Mouse (Mus musculus): Measurements from ENCODE around the gene Ankar. TPM values are rescaled to one million over a fixed set of nuclear protein-coding genes. Genes with fewer than 3 reads are reported as not detected.

Ankar gene
- polyA plus RNA-seq, 1 experiment from 2014 or later, result not detected

- 89% methylated on average over 5 of the region's 5 CpGs for WGBS
- H3K4me1 ChIP-seq, result 0 out of 2 replicates have a peak, but pooled peaks cover 5% of the 10 kb centered on the region
- H3K27me3 ChIP-seq, result no peaks in the 10 kb centered on the region
- no peak overlapping the region for H3K9ac ChIP-seq
- H3K27ac ChIP-seq, result no peak overlapping the region
- no peak overlapping the region for H3K4me3 ChIP-seq
- H3K4me2 ChIP-seq (replicated peaks), result no peak overlapping the region
- ATAC-seq (ENCODE audit: insufficient number of reproducible peaks, insufficient read depth, low FRiP score, low TSS enrichment), result no peak
- H3K9me3 ChIP-seq, result no peaks in the 10 kb centered on the region
- peaks cover 34% of the 10 kb centered on the region for H3K36me3 ChIP-seq
Observed at GRCm38 (mm10) chr1:72602803-72603202, 97.6 kb downstream of the Ankar start.

GRCm38 (mm10) chr1:72602186-72602585 is 98.2 kb downstream of the Ankar start:
- Histone ChIP-seq H3K9ac (no peak overlapping the region), H3K27me3 (no peaks in the 10 kb centered on the region), H3K36me3 (peaks cover 39% of the 10 kb centered on the region), H3K9me3 (no peaks in the 10 kb centered on the region), H3K27ac (no peak overlapping the region), H3K4me3 (no peak overlapping the region), H3K4me1 (0 out of 2 replicates have a peak, but pooled peaks cover 5% of the 10 kb centered on the region), H3K4me2 (replicated peaks) (no peak overlapping the region)
- no peak for ATAC-seq (ENCODE audit: insufficient number of reproducible peaks, insufficient read depth, low FRiP score, low TSS enrichment)
- WGBS, result 74% methylated on average over 5 of the region's 5 CpGs

- no peak overlapping the region for H3K9ac ChIP-seq
- WGBS, result 93% methylated on average over 7 of the region's 7 CpGs
- peaks cover 44% of the 10 kb centered on the region for H3K36me3 ChIP-seq
Observed at GRCm38 (mm10) chr1:72601233-72601632, 99.1 kb downstream of the Ankar start.

GRCm38 (mm10) chr1:72600778-72601177 is 99.6 kb downstream of the Ankar start:
- H3K27me3 ChIP-seq, result no peaks in the 10 kb centered on the region
- no peak overlapping the region for H3K27ac ChIP-seq
- H3K36me3 ChIP-seq, result peaks cover 48% of the 10 kb centered on the region
- no peak for ATAC-seq (ENCODE audit: insufficient number of reproducible peaks, insufficient read depth, low FRiP score, low TSS enrichment)
- 94% methylated on average over 5 of the region's 5 CpGs for WGBS
- no peaks in the 10 kb centered on the region for H3K9me3 ChIP-seq
- H3K4me3 ChIP-seq, result no peak overlapping the region
- no peak overlapping the region for H3K4me2 ChIP-seq (replicated peaks)
- H3K4me1 ChIP-seq, result 0 out of 2 replicates have a peak, but pooled peaks cover 5% of the 10 kb centered on the region
- H3K9ac ChIP-seq, result no peak overlapping the region

More at GRCm38 (mm10) chr1:72601233-72601632, 99.1 kb downstream of the Ankar start:
- Histone ChIP-seq H3K4me2 (replicated peaks) (no peak overlapping the region), H3K27ac (no peak overlapping the region), H3K27me3 (no peaks in the 10 kb centered on the region), H3K4me1 (0 out of 2 replicates have a peak, but pooled peaks cover 5% of the 10 kb centered on the region), H3K4me3 (no peak overlapping the region), H3K9me3 (no peaks in the 10 kb centered on the region)
- no peak for ATAC-seq (ENCODE audit: insufficient number of reproducible peaks, insufficient read depth, low FRiP score, low TSS enrichment)

- no peak for ATAC-seq (ENCODE audit: insufficient number of reproducible peaks, insufficient read depth, low FRiP score, low TSS enrichment)
- H3K9ac ChIP-seq, result no peak overlapping the region
- H3K36me3 ChIP-seq, result peaks cover 57% of the 10 kb centered on the region
- no peak overlapping the region for H3K4me3 ChIP-seq
- H3K4me2 ChIP-seq (replicated peaks), result no peak overlapping the region
- 0 out of 2 replicates have a peak, but pooled peaks cover 5% of the 10 kb centered on the region for H3K4me1 ChIP-seq
- 69% methylated on average over 21 of the region's 21 CpGs for WGBS
- no peak overlapping the region for H3K27ac ChIP-seq
- H3K9me3 ChIP-seq, result no peaks in the 10 kb centered on the region
- no peaks in the 10 kb centered on the region for H3K27me3 ChIP-seq
Observed at GRCm38 (mm10) chr1:72599146-72600101, 101.0 kb downstream of the Ankar start.

GRCm38 (mm10) chr1:72596231-72596630 is 104.1 kb downstream of the Ankar start:
- Histone ChIP-seq H3K4me3 (no peak overlapping the region), H3K9me3 (no peaks in the 10 kb centered on the region), H3K36me3 (peaks cover 76% of the 10 kb centered on the region), H3K4me2 (replicated peaks) (no peak overlapping the region), H3K4me1 (0 out of 2 replicates have a peak, but pooled peaks cover 5% of the 10 kb centered on the region), H3K27ac (no peak overlapping the region), H3K27me3 (no peaks in the 10 kb centered on the region), H3K9ac (no peak overlapping the region)
- no peak for ATAC-seq (ENCODE audit: insufficient number of reproducible peaks, insufficient read depth, low FRiP score, low TSS enrichment)
- 74% methylated on average over 5 of the region's 5 CpGs for WGBS

- H3K4me3 ChIP-seq, result no peak overlapping the region
- no peaks in the 10 kb centered on the region for H3K9me3 ChIP-seq
- H3K4me1 ChIP-seq, result 0 out of 2 replicates have a peak, but pooled peaks cover 5% of the 10 kb centered on the region
- ATAC-seq (ENCODE audit: insufficient number of reproducible peaks, insufficient read depth, low FRiP score, low TSS enrichment), result no peak
- H3K36me3 ChIP-seq, result peaks cover 76% of the 10 kb centered on the region
- H3K27ac ChIP-seq, result no peak overlapping the region
- H3K9ac ChIP-seq, result no peak overlapping the region
- no peaks in the 10 kb centered on the region for H3K27me3 ChIP-seq
- H3K4me2 ChIP-seq (replicated peaks), result no peak overlapping the region
- WGBS, result 87% methylated on average over 12 of the region's 12 CpGs
Observed at GRCm38 (mm10) chr1:72595686-72596085, 104.7 kb downstream of the Ankar start.

- no peak overlapping the region for H3K4me3 ChIP-seq
- no peaks in the 10 kb centered on the region for H3K4me1 ChIP-seq
- no peaks in the 10 kb centered on the region for H3K27me3 ChIP-seq
- no peaks in the 10 kb centered on the region for H3K9me3 ChIP-seq
- 87% methylated on average over 20 of the region's 20 CpGs for WGBS
- no peak overlapping the region for H3K27ac ChIP-seq
- H3K9ac ChIP-seq, result no peak overlapping the region
- no peak overlapping the region for H3K4me2 ChIP-seq (replicated peaks)
- ATAC-seq (ENCODE audit: insufficient number of reproducible peaks, insufficient read depth, low FRiP score, low TSS enrichment), result no peak
- H3K36me3 ChIP-seq, result peaks cover 74% of the 10 kb centered on the region
Observed at GRCm38 (mm10) chr1:72593340-72593951, 106.9 kb downstream of the Ankar start.

Other genes with a start within 250 kb of the Ankar start
- 0.04 and 0.06 TPM in 2 replicates for gene March4, start 163.6 kb downstream of the Ankar start, polyA plus RNA-seq (2016; fragmentation: Nextera tagmentation; extraction: Ambion mirVana)
- gene Smarcal1, start 117.3 kb downstream of the Ankar start, polyA plus RNA-seq (2016; fragmentation: Nextera tagmentation; extraction: Ambion mirVana), result 32.6 and 34.7 TPM in 2 replicates
- gene Rpl37a, start 10.7 kb upstream of the Ankar start, polyA plus RNA-seq (2016; fragmentation: Nextera tagmentation; extraction: Ambion mirVana), result 1,687 and 1,781 TPM in 2 replicates
- 429 and 434 TPM in 2 replicates for gene Igfbp2, start 123.9 kb upstream of the Ankar start, polyA plus RNA-seq (2016; fragmentation: Nextera tagmentation; extraction: Ambion mirVana)
- 142 and 150 TPM in 2 replicates for gene Igfbp5, start 174.3 kb upstream of the Ankar start, polyA plus RNA-seq (2016; fragmentation: Nextera tagmentation; extraction: Ambion mirVana)